Mouse (Mus musculus) limb, embryonic 11.5 days (tissue): ENCODE results near the gene Pld6. TPM values are rescaled to one million over a fixed set of nuclear protein-coding genes. Genes with fewer than 3 reads are reported as not detected.

ENCODE experiments used
- ATAC-seq: fragments of 200-750 bp; cut with Nextera tagmentation; 2 replicates; pipeline ENCODE4 v1.8.0; 2017; ENCODE audit warnings: low read depth; ENCODE audit not compliant: insufficient number of reproducible peaks, low FRiP score, low TSS enrichment
- DNase-seq: peaks from one replicate; pipeline ENCODE4 v3.0.0-alpha.2; 2015; ENCODE audit warnings: low spot score
- H3K27ac ChIP-seq: fragments of 300-500 bp; sonication (generic); replicated peaks from 2 replicates; pipeline ENCODE4 v1.5.1; 2014; ENCODE audit warnings: low read depth, mild to moderate bottlenecking, low read length
- H3K27me3 ChIP-seq: fragments of 300-500 bp; sonication (generic); 2 replicates; pipeline ENCODE4 v1.6.1; 2014; ENCODE audit warnings: mild to moderate bottlenecking, low read length, mixed read lengths; ENCODE audit not compliant: control insufficient read depth, insufficient read depth
- H3K36me3 ChIP-seq: fragments of 300-500 bp; sonication (generic); 2 replicates; pipeline ENCODE4 v1.6.1; 2014; ENCODE audit warnings: mild to moderate bottlenecking, low read length, moderate library complexity, mixed read lengths; ENCODE audit not compliant: control insufficient read depth, insufficient read depth
- H3K4me1 ChIP-seq: fragments of 300-500 bp; sonication (generic); 2 replicates; pipeline ENCODE4 v1.6.1; 2014; ENCODE audit warnings: low read length, mixed read lengths; ENCODE audit not compliant: control insufficient read depth, insufficient read depth
- H3K4me2 ChIP-seq: fragments of 300-500 bp; sonication (generic); 2 replicates; pipeline ENCODE4 v1.6.1; 2014; ENCODE audit warnings: low read depth, mild to moderate bottlenecking, moderate library complexity; ENCODE audit not compliant: severe bottlenecking
- H3K4me3 ChIP-seq: fragments of 300-500 bp; sonication (generic); 2 replicates; pipeline ENCODE4 v1.5.1; 2014; ENCODE audit warnings: low read depth, low read length
- H3K9ac ChIP-seq: fragments of 300-500 bp; sonication (generic); 2 replicates; pipeline ENCODE4 v1.6.1; 2014; ENCODE audit warnings: mild to moderate bottlenecking, low read length
- H3K9me3 ChIP-seq: fragments of 300-500 bp; sonication (generic); 2 replicates; pipeline ENCODE4 v1.6.1; 2016; ENCODE audit warnings: low read length; ENCODE audit not compliant: control insufficient read depth
- WGBS: fragments of 180-500 bp; shearing (Covaris S2); extraction: QIAGEN DNeasy Blood & Tissue Kit; methylation state at CpG from one replicate; pipeline ENCODE4 v1.1.7; 2014; 5-methylcytosine and 5-hydroxymethylcytosine counted together
- polyA plus RNA-seq: library from polyadenylated mRNA; unstranded; fragments of >200 nt; fragmentation: Nextera tagmentation; extraction: Ambion mirVana; gene quantifications from 2 replicates; pipeline ENCODE4 v1.2.1, GENCODE M21; 2014

Pld6 gene
- polyA plus RNA-seq = 1.3 and 2.4 TPM in 2 replicates

DNA sequence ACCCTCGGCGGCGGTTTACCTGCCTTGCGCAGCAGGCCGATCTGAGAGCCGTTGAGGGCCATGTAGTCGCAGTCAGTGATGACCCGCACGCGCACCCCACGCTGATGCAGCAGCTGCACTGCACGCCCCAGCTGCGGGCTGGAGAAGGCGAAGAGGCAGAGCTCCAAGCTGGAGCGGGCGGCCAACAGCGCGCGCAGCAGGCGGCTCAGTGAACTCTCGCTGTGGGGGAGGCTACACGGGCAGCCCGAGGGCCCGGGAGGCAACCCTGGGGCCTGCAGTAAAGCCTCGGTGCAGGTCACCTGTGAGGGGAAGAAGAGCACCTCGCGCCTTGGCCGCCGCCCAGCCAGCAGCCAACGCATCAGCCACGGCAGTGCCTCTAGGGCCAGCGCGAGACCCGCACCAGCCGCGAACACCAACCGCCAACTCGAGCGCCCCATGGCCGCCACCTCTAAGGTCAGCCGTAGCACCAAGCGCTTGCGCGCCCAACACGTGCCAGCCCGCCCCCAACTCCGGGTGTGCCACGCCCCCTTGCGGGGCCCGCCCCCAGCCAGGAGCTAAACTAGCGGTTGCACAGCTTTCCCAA lies at the start of gene Pld6:
Gene Pld6, minus strand, starts transcription at position 447 of the 583 bp plus-strand sequence.
- Histone ChIP-seq H3K4me3 (peak within 1 kb of the TSS; percentile 42), H3K4me1 (peaks cover 6% of the 10 kb centered on the region), H3K9ac (peak within 1 kb of the TSS; percentile 70), H3K27ac (no peak within 1 kb of the TSS), H3K36me3 (peaks cover 3% of the 10 kb centered on the region), H3K9me3 (no peaks in the 10 kb centered on the region), H3K4me2 (peak within 1 kb of the TSS; percentile 95), H3K27me3 (no peaks in the 10 kb centered on the region)
- ATAC-seq = peak; percentile 75; the same call in 1 of the 2 replicates
- peak; percentile 83 for DNase-seq
- 1% methylated on average over 51 of the region's 51 CpGs for WGBS

DNA sequence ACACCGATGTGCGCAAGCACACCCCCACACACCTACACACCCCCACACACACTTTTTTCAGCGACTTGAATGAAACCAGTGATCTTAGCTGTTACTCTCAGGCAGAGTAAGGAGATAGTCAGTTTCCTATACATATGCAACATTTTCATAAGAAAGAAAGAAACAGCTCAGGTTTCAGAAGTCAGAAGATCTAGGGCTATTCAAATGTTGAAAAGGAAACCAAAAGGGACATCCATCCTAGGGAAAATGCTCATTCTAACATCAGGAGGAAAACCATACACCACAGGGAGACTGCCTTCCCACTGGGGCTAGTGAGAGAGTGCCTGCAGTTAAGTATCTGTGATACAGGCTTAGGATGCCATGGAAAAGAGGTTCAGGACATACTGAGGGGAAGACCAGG lies 34.2 kb upstream of the Pld6 start:
- H3K4me3 ChIP-seq = no peak overlapping the region
- H3K4me2 ChIP-seq = no peak overlapping the region
- no peaks in the 10 kb centered on the region for H3K4me1 ChIP-seq
- WGBS = 88% methylated on average over 3 of the region's 3 CpGs
- peaks cover 42% of the 10 kb centered on the region for H3K36me3 ChIP-seq
- no peaks in the 10 kb centered on the region for H3K9me3 ChIP-seq
- no peak overlapping the region for H3K9ac ChIP-seq
- ATAC-seq (no peak), DNase-seq (no peak)
- H3K27ac ChIP-seq = no peak overlapping the region
- H3K27me3 ChIP-seq = no peaks in the 10 kb centered on the region

DNA sequence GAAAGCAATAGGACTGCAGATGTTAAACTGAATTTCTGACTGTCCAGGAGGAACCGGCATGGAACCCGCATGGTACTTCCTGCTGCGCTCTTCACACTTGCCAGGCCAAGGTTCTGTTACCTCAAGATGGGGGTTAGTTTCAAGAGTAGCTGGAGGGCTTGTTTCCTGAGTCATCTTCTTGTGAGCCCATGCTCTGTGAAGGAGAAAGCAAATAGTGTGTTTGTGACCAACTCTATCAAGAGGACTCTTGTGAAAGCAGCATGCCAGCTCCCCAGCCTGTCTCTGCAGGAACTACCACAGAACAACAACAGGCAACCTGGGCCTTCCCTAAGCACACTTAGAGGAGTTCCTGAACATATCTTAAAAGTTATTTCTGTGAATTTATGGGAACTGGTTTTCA lies 30.5 kb upstream of the Pld6 start:
- no peaks in the 10 kb centered on the region for H3K27me3 ChIP-seq
- H3K36me3 ChIP-seq = peaks cover 34% of the 10 kb centered on the region
- no peak overlapping the region for H3K4me3 ChIP-seq
- WGBS = 94% methylated on average over 3 of the region's 3 CpGs
- no peak overlapping the region for H3K9ac ChIP-seq
- DNase-seq (no peak), ATAC-seq (no peak)
- H3K4me2 ChIP-seq = no peak overlapping the region
- no peaks in the 10 kb centered on the region for H3K4me1 ChIP-seq
- H3K9me3 ChIP-seq = no peaks in the 10 kb centered on the region
- H3K27ac ChIP-seq = no peak overlapping the region

DNA sequence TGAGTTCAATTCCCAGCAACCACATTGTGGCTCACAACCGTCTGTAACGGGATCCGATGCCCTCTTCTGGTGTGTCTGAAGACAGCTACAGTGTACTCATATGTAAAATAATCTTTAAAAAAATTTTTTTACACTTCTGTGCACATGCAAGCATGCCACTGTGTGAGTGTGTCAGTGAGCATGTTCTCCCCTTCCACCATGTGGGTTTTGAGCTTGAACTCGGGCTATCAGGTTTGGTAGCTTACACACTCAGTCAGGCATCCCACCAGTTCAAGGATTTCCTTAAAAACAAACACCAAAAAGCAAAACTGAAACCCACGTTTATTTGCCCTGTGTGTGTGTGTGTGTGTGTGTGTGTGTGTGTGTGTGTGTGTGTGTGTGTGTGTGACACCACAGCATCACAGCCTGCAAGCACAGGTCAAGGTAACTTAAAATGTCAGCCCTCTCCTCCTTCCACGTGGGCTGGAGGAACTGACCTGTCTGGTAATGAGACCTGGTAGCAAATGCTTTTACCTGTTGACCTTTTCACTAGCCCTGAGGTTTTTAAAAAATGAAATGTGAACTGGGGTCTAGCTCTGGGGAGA lies 28.1 kb upstream of the Pld6 start:
- DNase-seq (no peak), ATAC-seq (no peak)
- H3K4me3 ChIP-seq = no peak overlapping the region
- no peak overlapping the region for H3K9ac ChIP-seq
- no peaks in the 10 kb centered on the region for H3K27me3 ChIP-seq
- 87% methylated on average over 6 of the region's 6 CpGs for WGBS
- no peak overlapping the region for H3K4me2 ChIP-seq
- H3K36me3 ChIP-seq = peaks cover 25% of the 10 kb centered on the region
- H3K4me1 ChIP-seq = no peaks in the 10 kb centered on the region
- no peak overlapping the region for H3K27ac ChIP-seq
- no peaks in the 10 kb centered on the region for H3K9me3 ChIP-seq

DNA sequence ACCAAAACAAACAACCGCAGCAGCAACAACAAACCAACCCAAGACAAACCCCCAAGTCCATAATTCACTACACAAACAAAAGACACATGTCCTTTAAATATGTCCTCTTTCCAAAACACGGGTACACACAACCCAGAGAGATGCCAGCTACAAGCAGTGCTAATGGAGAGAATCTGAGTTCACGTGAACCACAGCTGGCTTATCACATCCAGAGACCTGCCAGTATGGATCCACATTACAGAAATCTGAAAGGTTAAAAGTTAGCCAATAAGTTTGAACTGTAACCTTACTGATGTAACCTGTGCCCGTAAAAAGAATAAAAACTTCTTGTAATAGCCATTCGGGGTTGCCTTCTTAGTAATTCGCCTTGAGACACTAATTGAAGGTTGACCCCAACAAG lies 27.5 kb upstream of the Pld6 start:
- Histone ChIP-seq H3K27ac (no peak overlapping the region), H3K4me2 (no peak overlapping the region), H3K9ac (no peak overlapping the region), H3K27me3 (no peaks in the 10 kb centered on the region), H3K4me3 (no peak overlapping the region), H3K9me3 (no peaks in the 10 kb centered on the region), H3K4me1 (no peaks in the 10 kb centered on the region), H3K36me3 (peaks cover 21% of the 10 kb centered on the region)
- ATAC-seq (no peak), DNase-seq (no peak)
- 79% methylated on average over 6 of the region's 6 CpGs for WGBS

DNA sequence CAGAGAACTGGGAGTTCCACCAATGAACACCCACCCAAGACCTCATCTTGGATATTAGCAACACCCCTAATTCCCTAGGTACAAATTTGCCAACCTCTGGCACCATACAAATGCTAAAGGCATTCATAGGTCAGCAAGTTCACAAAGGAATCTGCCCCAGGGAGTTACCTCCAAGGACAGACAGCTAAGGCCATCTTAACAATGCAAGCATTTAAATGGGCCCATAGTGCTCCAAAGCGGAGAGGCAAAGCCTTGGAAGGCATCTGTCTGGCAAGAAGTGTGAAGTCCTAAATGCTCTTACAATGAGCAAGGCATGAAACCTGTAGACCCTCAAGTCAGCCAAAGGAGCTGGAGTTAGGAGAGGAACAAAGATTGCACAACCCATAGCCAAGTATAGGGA lies 26.9 kb upstream of the Pld6 start:
- Histone ChIP-seq H3K36me3 (peaks cover 16% of the 10 kb centered on the region), H3K4me2 (no peak overlapping the region), H3K9ac (no peak overlapping the region), H3K4me1 (no peaks in the 10 kb centered on the region), H3K9me3 (no peaks in the 10 kb centered on the region), H3K4me3 (no peak overlapping the region), H3K27me3 (no peaks in the 10 kb centered on the region), H3K27ac (no peak overlapping the region)
- 84% methylated on average over 1 of the region's 1 CpGs for WGBS
- DNase-seq (no peak), ATAC-seq (no peak)

DNA sequence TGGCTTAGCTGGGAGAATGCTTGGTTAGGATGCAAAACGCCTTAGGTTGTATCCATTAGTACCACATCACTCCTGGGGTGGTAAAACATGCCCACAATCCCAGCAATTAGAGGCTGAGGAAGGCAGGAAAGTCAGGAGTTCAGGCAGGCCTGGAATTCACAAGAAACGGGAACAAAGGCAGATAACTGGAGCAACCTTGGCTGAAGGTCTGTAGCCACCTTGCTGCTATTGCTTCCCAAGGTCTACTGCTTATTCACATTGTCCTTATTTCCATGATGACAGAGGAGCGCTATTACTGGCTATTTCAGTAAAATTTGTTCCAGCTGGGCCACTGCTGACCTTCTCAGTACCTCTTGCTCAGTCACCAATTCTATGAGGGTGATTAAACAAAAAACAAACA lies 25.8 kb upstream of the Pld6 start:
- ATAC-seq (no peak), DNase-seq (no peak)
- Histone ChIP-seq H3K9ac (no peak overlapping the region), H3K27me3 (no peaks in the 10 kb centered on the region), H3K27ac (no peak overlapping the region), H3K4me1 (peaks cover 6% of the 10 kb centered on the region), H3K36me3 (peaks cover 7% of the 10 kb centered on the region; the same call in 1 of the 2 replicates), H3K4me2 (no peak overlapping the region), H3K4me3 (no peak overlapping the region), H3K9me3 (no peaks in the 10 kb centered on the region)
- 47% methylated on average over 3 of the region's 3 CpGs for WGBS

DNA sequence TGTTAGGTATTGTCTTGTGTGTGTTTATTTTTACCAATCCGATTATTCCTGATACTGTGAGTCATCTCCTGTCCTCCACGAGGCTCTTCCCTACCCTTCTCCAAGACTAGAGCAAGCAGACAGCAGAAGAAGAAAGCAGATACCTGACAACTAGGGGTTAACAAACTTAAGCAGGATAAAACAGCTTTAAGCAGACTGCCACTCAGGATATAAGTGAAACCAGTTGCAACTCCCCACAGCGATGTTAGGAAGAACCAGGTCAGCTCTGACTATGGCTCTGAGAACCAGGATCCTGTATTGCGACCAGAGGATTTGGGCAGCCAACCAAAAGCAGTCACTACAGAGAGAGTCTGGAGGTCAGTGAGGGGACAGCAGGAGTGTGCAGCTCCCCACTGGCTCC lies 23.8 kb upstream of the Pld6 start:
- no peaks in the 10 kb centered on the region for H3K27me3 ChIP-seq
- H3K27ac ChIP-seq = no peak overlapping the region
- DNase-seq = no peak
- H3K4me2 ChIP-seq = peak overlapping the region; percentile 16; the same call in 1 of the 2 replicates
- H3K9ac ChIP-seq = no peak overlapping the region
- peaks cover 2% of the 10 kb centered on the region; the same call in 1 of the 2 replicates for H3K36me3 ChIP-seq
- WGBS = 59% methylated on average over 4 of the region's 4 CpGs
- no peak overlapping the region for H3K4me3 ChIP-seq
- ATAC-seq = no peak
- H3K4me1 ChIP-seq = peaks cover 6% of the 10 kb centered on the region
- no peaks in the 10 kb centered on the region for H3K9me3 ChIP-seq
